Mouse (Mus musculus) right cerebral cortex, postnatal 4 days (tissue): ENCODE measurements around the gene Cdc42ep1.

Experiments
- DNase-seq: peaks from one replicate; pipeline ENCODE4 v3.0.0-alpha.2; 2022

Gene Cdc42ep1

DNA sequence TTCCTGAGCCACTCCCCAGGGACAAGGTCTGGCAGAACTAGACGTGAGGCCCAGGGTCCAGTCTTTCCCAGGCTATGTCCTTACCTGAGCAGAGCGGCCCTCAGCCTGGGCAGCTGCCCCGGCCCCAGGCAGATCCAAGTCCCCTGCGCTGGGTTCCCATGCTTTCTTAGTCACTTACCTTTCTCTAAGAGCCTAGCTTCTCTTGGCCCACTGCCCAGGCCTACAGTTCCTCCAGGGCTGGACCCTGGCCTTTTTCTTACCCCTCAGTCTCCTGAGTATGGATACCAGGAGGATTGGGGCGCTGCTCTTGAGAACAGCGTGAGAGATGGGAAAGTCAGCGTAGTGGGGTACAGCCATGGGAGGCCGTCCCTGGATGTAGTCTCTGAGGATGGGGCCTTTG, 38.0 kb downstream of the Cdc42ep1 start:
- DNase-seq, result no peak

GRCm38 (mm10) chr15:78881828-78882227, 39.4 kb downstream of the Cdc42ep1 start:
- DNase-seq, result no peak

DNA sequence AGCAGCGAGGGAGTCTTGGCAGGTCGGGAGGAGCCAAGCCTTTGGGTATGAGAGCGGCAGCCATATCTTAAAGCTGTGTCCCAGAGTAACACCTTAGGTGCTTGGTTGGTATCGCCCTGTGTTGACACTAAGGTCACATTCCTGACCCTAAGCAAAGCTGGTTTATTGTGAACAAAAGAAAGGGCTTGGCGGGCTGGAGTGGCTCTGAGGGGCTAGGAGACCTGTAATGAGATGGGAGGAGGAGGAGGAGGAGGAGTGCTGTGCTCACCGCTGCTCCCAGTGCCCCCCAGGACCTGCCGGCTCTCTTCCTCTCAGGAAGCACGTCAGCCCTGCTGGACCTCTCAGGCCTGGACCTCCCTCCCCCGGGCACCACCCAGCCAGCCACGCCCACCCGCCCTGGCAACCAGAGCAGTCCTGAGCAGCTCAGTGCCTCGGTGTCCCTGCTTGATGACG, 47.0 kb downstream of the Cdc42ep1 start:
- no peak for DNase-seq

GRCm38 (mm10) chr15:78892440-78892839, 50.0 kb downstream of the Cdc42ep1 start:
- DNase-seq, result no peak

- no peak for DNase-seq
These were observed 52.3 kb downstream of the Cdc42ep1 start for GRCm38 (mm10) chr15:78894726-78895125.

DNA sequence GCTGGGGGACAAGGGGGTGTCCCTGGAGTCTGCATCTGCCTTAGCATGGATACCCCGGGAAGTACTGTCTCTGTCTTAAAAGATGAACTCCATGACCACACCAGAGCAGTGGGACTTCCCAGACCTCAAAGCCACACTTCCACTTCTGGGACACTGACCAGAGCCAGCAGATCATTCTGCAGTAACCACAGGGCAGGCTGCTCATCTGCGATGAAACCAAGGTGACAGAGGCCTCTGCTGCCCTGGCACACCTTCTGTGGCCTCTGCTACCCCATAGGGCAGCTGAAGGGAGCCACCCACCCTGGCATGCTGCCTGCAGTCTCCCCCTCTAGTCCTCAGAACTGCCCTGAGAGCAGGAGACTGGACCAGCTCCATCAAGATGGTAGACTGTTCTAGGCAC, 53.3 kb downstream of the Cdc42ep1 start:
- DNase-seq, result no peak

- DNase-seq, result no peak
These were observed 53.7 kb downstream of the Cdc42ep1 start for GRCm38 (mm10) chr15:78896149-78896548.

DNA sequence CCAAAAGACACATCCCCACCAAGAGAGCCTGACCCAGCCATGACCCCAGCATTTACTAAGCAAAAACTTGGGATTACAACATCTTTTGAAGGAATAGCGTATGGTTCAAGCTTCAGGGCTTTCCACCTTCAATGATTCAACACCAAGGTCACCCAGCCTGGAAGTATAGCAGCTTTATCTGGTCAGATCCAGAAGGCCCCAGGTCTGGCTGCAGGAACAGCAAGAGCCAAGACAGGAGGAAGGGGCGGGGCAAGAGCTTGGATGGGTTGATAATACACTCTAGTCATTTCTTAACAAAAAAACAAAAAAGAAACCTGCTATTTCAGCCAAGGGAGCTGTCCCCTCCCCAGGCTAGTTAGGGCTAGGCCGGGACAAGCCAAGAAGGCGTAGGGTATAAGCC, 55.1 kb downstream of the Cdc42ep1 start:
- no peak for DNase-seq

DNA sequence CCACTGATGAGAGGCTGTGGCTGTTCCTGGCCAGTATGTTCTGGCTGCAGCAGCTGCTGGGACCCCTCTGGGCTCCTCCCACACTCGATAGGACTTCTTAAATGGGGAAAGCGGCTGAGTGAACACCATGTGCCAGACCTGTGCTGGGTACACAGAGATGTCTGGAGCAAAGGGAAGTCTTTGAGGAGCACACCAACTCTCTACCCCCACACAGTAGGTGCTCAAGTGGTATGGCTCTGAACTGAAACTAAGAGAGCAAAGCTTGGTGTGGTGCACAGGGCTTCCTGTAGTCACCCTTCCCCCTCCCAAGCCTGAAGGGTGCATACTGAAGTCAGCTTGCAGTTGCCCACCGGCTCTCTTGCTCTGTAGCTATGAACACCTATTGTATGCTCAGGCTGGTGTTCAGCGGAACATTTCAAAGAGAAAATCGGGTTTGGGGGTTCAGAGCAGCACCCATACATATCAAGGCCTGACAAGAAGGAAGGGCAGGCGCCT, 56.1 kb downstream of the Cdc42ep1 start:
- no peak for DNase-seq

DNA sequence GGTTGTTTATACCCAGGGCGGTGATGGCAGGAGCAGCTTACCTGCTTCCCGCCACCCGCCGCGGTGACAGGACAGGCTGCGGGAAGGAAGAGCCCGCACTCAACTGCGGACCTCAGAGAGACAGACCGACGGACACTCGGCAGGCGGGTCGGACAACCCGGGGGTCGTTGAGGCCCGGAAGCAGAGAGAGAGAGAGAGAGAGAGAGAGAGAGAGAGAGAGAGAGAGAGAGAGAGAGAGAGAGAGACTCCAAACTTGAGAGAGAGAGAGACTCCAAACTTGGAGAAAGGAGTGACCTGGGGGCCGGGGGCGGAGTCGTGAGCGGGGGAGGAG, 57.0 kb downstream of the Cdc42ep1 start, which contains the start of gene Gm49510:
Gene Gm49510 (plus strand): TSS at position 259 of the 331 bp plus-strand sequence.
- DNase-seq, result no peak

GRCm38 (mm10) chr15:78899740-78900584, 57.5 kb downstream of the Cdc42ep1 start, which contains the start of gene Sh3bp1:
Gene Sh3bp1 (plus strand): TSS chr15:78899768.
- DNase-seq, result peak; percentile 61
